Mouse (Mus musculus): Measurements from ENCODE around the gene Mefv. TPM values are rescaled to one million over a fixed set of nuclear protein-coding genes. Genes with fewer than 3 reads are reported as not detected.
"Not testable (repeated sequence)": the region's sequence is repeated elsewhere in the genome, so short reads cannot be mapped to it uniquely, and the experiment has no call there.

Gene Mefv
- polyA plus RNA-seq (2012; rRNA removed) = 0.22 and 0.29 TPM in 2 replicates

DNA sequence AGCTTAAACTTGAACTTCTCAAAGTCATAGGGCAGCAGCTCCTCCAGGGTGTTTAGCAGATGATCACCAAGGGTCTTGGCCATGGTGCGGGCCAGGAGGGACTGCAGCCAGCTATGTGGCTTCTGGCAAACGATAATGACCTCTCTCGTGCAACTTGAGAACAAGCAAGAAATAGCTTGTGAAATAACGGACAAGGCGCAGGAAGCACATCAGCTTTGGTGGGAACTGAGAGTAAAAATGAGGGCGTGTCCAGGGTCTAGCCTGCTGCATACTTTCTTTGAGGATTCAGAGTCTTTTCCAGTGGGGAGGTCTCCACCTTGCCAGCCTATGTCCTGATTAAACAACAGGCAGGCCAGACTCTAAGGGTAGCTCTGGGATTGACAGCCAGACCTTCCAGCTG, at the start of gene Mefv:
Gene Mefv, minus strand, starts transcription at position 118 of the 400 bp plus-strand sequence.
- DNase-seq (ENCODE audit: low spot score) = no peak

DNA sequence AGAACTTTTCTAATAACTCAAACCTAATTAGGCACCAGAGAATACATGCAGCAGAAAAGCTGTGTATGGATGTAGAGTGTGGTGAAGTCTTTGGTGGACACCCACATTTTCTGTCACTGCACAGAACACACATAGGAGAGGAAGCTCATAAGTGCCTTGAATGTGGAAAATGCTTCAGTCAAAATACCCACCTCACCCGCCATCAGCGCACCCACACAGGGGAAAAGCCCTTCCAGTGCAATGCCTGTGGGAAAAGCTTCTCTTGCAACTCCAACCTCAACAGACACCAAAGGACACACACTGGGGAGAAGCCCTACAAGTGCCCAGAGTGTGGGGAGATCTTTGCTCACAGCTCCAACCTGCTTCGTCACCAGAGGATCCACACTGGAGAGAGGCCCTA, 31.1 kb upstream of the Mefv start:
- DNase-seq (ENCODE audit: low spot score) = no peak

DNA sequence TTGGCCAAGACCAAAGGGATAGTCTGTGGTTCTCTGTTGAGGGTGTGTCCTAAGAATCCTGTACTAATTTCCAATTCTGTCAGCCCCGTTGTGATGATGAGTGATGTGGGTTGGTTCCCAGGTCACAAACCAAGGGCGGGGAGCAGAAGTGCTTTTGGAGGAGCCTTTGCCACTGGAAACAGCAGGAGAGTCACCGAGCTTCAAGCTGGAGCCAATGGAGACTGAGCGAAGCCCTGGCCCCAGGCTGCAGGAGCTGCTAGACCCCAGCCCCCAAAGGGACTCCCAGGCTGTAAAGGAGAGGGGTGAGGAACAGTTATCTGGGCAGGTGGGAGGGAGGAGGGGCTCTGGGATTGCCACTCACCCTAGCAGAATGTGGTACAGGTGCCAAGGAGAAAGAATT, 27.8 kb upstream of the Mefv start:
- DNase-seq (ENCODE audit: low spot score) = no peak

DNA sequence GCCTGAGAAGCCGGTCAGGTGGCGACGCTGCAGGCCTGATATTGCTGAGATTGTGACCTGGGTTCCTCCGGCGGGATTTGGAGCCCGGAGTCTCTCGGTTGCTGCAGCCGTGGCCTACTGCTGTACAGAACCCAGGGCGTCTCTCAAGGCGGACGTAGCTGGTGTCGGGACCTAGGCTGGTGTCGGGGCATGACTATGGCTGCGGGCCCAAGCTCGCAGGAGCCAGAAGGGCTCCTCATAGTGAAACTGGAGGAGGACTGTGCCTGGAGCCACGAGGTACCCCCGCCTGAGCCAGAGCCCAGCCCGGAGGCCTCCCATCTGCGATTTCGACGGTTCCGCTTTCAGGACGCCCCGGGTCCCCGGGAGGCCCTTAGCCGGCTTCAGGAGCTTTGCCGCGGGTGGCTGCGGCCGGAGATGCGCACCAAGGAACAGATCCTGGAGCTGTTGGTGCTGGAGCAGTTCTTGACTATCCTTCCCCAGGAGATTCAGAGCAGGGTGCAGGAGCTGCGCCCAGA, 26.3 kb upstream of the Mefv start:
- peak; percentile 74 for DNase-seq (ENCODE audit: low spot score)

DNA sequence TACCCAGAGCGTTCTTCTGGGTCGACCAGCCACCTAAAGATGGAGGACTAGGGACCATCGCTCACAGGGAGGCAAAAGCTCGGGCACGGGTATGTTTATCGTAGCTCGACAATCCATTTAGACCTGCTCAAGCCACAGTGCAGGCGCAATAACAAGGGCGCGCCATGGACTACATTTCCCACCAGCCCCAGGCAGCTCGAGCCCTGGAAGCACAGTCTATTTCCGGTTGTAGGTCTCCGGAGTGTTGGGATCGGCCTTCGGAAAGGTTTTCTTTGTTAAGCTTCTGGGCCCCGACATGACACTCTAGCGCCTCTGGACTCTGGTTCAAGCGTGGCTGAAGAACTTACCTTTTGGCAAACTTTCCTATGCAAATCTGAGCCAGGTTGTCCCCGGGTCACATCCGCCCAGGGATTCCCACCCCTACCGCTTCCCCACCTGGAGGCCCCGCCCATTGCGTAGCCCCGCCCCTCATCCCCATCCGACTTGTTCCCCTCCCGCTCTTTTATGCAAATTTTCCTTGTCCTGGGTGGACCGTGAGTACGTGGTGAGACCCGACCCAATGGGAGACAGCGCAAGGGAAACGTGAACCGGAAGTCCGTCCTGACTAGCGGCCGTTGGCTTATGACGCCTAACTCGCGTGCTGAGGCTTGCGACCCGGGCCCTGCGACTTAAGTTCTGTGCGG, 25.7 kb upstream of the Mefv start, which contains the start of gene Zfp263:
Gene Zfp263, plus strand, starts transcription at position 591 of the 683 bp plus-strand sequence.
- DNase-seq (ENCODE audit: low spot score) = peak; percentile 78

DNA sequence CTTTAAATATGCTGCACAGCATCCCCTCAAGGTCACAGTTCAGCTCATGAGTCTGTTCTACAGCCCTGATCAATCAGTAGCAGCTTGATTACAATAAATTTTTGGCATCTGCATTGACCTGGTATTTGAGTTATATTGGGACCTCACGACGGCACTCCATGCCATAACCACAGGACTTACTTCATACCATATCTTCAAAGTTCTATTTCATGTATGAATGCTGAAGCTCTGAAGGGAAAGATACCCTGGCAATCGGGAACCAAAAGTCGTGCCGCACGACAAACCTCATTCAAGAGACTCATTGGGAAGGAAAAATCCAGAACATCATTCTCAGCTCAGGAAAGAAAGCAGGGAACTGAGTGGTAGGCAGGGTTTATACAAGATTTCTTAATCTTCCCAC, 24.6 kb upstream of the Mefv start:
- DNase-seq (ENCODE audit: low spot score) = no peak

DNA sequence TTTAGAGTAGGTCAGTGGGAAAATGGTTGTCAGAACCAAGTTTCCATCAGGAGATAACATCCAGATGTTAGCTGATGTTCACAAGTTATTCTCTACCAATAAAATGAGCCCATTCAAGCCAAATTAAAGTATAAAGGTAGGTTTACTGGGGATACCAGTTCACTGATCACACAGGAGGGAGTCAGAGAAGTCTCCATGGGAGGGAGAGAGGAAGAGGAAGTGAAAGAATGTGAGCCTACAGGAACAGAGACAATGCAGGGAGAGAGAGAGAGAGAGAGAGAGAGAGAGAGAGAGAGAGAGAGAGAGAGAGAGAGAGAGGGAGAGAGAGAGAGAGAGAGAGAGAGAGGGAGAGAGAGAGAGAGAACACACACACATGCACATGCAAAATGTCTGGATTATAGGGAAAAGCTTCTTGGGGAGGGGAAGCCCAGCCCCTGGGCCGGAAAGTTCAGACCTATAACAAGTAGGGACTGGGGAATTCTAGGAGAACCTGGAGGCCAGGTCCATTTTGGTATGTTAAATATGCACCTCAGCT, 15.4 kb upstream of the Mefv start:
- no peak for DNase-seq (ENCODE audit: low spot score)

DNA sequence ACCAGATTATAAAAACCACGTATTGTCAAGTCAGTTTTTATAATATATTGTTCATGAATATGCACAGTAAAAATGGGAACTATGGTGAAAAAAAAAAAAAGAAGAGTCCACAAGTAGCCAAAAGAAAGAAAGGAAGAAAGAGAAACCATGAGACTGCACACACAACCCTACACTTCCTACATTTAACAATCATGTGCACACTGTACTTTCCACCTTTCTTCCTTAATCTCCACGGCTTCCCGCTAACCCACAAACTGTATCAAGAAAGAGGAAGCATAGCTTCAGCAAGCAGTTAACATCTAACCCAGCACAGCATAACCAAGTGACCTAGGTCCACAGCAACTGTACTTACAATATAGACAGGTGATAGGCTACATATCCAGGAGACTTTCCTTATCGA, 14.7 kb upstream of the Mefv start:
- no peak for DNase-seq (ENCODE audit: low spot score)

DNA sequence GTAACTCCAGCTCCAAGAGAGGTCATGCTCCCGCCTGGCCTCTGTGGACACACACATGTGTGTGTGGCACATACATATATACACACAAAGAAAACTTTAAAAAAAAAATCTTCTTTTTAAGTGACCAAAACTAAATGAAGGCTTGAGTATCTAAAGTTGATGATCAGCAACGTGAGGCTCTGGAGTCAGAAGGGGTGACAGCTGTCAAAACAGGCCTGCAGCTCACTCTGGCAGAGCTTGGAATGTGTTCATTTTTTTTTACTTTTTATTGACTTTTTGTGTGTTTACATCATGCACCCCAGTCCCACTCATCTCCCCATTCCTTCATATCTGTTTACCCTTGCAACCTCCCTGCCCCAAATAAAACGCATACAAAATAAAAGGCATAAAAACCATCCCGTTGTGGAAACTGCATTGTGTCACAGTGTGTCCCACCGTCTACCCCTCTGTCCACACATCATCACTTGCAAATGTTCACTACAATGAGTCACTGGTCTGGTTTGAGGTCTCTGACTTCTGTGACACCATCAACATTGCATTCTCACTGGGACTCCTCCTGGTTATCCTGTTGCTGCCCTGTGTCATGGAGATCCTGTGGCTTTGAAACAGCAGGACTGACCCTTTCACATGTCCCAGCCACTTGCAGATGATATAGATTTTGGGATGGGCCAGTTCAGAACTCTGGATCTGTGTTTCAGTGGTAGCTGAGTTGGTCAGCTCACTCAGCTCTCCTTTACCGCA, 10.3 kb upstream of the Mefv start:
- no peak for DNase-seq (ENCODE audit: low spot score)

DNA sequence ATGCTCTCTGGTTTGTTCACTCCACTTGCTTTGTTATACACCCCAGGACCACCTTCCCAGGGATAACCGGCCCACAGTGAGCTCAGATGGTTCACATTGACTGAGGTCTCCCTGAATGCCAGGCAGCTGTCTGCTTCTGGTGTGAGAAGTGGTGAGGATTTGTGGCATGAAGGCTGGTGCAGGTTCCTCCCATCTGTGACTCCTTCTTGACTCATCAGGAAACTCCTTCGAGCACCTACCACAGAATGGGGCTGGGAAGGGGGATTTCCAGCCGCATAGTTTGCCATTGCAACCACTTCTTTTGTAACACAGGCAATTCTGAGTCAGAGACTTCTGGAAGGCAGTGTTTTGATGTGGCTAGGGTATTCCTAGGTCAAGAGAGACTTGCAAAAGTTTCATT, 5.3 kb upstream of the Mefv start:
- no peak for DNase-seq (ENCODE audit: low spot score)

DNA sequence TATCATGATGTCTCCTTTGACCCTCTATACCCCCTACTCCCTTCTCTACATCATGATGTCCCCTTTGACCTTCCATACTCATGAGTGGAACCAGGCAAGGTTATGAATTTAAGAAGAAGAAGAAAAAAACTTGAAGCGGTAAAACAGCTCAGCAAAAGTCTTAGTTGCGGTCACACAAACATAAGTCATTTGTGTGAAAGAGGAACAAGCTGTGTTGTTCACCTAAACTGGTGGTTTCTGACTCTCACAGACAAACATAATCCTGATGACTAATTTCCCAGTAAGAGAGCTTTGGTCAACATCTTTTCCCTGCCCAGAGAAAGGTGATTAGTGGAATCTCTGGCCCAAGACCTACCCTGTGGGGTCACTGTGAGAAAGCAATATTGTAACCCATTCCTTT, 3.2 kb downstream of the Mefv start:
- no peak for DNase-seq (ENCODE audit: low spot score)

DNA sequence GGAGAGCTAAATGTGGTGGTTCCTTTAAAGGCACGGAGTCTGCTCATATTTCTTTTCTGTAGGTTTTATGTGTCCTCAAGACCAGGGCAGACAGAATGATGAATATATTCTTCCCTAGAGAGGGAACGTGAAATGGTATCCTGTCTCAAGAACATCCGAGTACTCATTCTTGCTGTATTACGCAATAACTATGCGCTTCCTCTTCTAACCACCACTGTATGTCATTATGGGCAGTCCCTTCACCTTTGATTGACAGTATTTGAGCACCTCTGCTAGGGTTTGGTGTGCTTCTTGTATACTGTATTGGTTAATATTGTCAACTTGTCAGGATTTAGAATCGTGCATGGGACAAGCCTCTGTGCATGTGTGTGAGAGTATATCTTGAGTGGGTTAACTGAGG, 11.2 kb downstream of the Mefv start:
- DNase-seq (ENCODE audit: low spot score) = no peak

DNA sequence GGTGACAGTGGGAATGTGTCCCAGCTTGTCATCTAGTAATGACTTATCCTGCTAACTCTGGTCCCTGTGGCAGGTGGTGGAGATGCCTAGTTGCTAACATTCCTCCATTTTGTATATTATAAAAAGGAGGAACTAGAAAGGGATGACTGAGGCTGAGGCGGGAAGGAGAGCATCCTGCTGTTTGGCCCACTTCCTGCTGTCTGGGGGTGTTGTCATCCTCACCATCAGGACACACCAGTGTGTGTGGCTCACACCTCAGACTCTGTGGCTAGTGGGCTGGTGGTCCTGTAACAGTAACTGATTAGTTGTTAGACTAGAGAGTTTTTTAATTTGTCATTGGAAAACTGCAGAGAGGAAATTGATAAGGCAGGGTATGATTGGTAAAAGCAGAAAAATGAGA, 17.0 kb downstream of the Mefv start:
- DNase-seq (ENCODE audit: low spot score) = no peak

DNA sequence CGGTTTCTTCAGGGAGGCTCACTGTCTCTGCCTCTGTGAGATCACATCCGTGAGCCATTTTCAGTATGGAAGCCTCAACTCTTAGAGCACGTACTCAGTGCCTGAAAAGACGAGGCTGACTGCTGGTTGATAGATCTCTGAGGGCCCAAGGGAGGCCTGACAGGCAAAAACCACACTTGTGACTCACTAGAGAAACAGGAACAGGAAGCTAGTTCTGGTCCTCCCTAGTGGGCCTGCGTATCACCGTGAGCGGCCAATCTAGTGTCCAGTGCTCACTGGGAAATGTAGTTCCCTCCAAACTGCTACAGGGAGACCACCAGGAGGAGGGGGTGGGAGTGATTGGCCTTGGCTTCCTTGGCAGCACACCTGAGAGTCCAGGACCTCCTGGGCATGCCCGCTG, 18.6 kb downstream of the Mefv start:
- no peak for DNase-seq (ENCODE audit: low spot score)

DNA sequence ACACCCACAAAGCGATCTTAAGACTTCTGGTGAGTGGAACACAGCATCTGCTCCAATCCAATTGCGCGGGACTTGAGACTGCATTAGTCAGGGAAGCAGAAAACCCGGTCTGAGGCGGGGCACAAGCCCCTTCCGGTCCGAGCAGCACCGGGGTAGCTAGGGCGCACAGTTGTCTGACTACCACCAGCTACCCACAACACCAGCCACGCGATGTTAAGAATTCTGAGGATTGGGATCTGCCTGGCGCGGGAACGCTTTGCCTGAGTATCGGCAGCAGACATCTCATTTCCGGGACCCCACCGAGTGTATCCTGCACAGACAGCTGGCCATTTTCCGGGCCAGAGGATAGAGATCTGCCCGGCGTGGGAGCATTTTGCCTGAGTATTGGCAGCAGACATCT, 28.3 kb downstream of the Mefv start:
- not testable (repeated sequence) for DNase-seq (ENCODE audit: low spot score)

Other genes with a start within 250 kb of the Mefv start
- not detected in 2 replicates for gene Olfr161, start 127.1 kb downstream of the Mefv start, polyA plus RNA-seq (2012; rRNA removed)
- gene Zfp263, start 26.0 kb upstream of the Mefv start, polyA plus RNA-seq (2012; rRNA removed) = 19.3 and 20.8 TPM in 2 replicates
- gene Olfr15, start 112.8 kb upstream of the Mefv start, polyA plus RNA-seq (2012; rRNA removed) = 0.07 TPM in 1 of 2 replicates, not detected in the other
- gene Zfp174, start 129.2 kb upstream of the Mefv start, polyA plus RNA-seq (2012; rRNA removed) = 2.7 and 3.0 TPM in 2 replicates
- 54.1 and 60.6 TPM in 2 replicates for gene Naa60, start 154.3 kb upstream of the Mefv start, polyA plus RNA-seq (2012; rRNA removed)
- gene Zfp597, start 166.5 kb upstream of the Mefv start, polyA plus RNA-seq (2012; rRNA removed) = 7.3 and 7.8 TPM in 2 replicates
- 0.25 and 0.62 TPM in 2 replicates for gene Gm20695, start 166.6 kb upstream of the Mefv start, polyA plus RNA-seq (2012; rRNA removed)
- gene 1700037C18Rik, start 190.6 kb upstream of the Mefv start, polyA plus RNA-seq (2012; rRNA removed) = 5.8 and 7.0 TPM in 2 replicates
- gene Cluap1, start 190.7 kb upstream of the Mefv start, polyA plus RNA-seq (2012; rRNA removed) = 19.5 and 20.3 TPM in 2 replicates

All from urinary bladder, adult 2 months (tissue).